Mouse (Mus musculus) T-helper 2 cell (primary cell): Measurements from ENCODE around the gene Galnt9.

Experiments
- in situ Hi-C: fragments of 300-600 bp; cut with MboI, MseI; formaldehyde crosslinking; loops from one replicate; pipeline ENCODE4 v1.15.1; 2025; ENCODE audit warnings: high pct_unique_total_duplicates

Gene Galnt9

DNA sequence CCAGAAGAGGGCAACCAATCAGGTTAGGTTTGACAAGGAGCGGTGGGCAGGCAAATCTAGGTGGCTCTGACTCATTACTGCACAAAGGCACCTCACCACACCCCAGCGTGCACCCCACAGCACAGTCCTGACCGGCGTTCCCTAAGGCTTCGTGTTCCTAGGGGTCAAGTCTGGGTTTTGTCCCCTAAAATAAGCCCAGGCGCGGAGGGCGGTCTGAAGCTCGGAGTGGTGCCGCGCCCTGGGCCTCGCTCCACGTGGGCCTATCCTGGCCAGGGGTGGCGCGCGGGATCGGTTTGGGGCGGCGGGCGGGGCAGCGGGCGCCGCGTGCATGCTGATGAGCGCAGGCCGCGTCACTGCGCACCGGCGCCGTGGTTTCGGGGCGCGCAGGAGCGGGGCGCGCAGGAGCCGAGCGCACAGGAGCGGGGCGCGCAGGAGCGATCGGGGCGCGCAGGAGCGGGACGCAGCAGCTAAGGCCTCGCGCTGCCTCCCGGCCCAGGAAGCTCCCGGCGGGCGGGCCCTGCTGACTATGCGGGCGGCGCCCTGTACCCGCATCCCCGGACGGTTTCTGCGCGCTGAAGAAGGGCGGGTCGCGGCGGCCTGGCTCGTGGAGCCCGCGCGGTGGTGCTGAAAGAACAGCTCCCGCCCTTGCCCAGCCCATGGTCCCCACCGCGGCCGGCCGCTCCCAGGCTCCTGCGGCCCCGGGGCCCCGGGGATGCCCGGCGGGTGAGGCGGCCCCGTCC, at the start of gene Galnt9:
Gene Galnt9, plus strand, starts transcription at position 405 of the 740 bp plus-strand sequence.
- in situ Hi-C loops, result no loop called here

DNA sequence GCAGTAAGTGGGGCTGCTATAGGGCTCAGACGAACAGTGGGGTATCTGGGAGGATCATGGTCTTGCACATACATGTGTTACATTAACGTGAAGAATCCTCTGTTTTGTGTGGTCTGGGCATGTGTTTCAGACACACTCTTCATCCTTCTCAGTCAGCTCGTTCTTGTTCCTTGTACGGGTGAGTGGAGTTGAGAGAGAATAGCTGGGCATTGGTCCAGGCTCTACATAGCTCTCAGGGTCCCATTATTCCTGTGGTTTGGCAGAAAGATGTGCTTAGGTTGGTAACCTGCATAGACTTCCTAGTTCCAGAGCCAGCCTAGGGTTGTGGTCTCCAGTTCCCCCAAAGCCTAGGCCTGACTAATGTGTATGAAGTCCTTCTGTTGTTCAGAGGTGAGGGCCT, 49.8 kb upstream of the Galnt9 start:
- in situ Hi-C loops, result no loop called here

DNA sequence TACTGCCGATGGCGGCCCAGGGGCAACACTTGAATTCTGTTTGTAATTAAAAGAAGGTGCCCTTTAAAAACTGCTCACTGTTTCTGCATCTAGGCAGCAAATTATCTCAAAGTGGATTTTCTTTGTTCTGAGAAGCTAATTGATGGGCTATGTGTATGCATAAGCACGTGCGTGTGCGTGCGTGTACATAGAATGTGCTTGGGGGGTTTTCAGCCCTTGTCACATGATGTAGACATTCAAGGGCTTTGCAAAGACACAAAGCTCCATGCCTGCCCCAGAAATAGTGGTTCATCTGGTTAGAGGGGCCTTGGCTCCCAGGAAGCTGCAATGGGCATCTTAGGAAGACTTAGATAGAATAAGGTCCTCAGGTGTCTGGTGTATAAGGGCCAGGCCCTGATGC, 49.1 kb upstream of the Galnt9 start:
- in situ Hi-C loops, result no loop called here

DNA sequence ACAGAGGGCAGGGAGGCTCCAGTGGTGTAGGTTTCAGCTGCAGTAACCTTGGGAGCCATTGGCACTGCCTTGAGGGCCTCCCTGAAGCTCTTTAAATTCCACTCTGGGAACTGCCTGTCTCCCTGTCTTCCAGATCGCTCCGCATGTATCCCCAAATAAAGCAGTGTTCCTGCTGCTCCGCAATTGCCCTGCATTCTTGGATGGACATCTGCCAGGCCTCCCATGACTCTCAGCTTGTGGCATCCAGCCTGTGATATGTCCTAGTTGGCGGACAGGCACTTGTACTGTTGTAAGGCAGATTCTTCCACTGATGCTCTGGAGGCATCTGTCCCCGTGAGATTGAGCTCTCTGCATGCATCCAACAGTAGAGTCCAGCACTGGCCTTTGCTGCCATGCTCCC, 46.6 kb upstream of the Galnt9 start:
- in situ Hi-C loops, result no loop called here

DNA sequence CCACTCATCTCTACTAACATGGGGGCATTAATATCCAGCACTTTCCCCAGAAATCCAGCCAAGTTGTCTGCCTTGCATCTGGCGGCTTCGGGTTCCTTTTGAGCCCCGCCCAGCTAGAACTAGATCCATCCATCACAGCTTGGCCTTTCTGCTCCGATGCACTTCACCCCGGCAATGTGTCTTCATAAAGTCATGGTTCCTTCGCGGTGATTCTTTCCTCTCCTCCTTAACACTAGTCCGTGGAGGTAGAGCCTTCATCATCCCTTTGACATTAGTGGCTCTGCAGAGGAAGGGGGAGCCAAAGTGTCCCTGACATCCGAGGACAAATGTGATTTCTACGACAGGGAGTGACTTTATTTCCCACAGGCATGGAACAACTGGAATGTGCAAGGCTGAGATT, 46.1 kb upstream of the Galnt9 start:
- in situ Hi-C loops, result no loop called here

DNA sequence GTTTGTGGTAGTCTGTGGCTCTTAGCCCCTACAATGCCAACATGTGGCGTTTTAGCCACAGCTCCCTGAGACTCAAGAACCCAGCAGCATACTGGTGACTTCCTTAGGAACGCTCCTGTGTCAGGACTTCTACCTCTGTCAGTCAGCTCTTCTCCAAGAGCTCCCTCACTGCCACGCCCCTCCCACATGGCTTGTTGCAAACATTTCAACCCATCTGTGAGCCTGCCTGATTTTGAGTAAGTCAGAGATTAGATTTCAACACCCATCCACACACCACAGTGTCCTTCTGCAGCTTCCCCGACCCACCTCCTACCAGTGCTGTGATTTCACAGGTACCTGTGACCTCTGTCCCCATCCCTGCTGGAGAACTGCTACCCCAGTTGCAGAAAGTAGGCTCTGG, 43.9 kb upstream of the Galnt9 start:
- in situ Hi-C loops, result loop anchor here (5.0 kb wide), 1 partner anchor 122 kb away; no protein-coding TSS in a partner anchor

DNA sequence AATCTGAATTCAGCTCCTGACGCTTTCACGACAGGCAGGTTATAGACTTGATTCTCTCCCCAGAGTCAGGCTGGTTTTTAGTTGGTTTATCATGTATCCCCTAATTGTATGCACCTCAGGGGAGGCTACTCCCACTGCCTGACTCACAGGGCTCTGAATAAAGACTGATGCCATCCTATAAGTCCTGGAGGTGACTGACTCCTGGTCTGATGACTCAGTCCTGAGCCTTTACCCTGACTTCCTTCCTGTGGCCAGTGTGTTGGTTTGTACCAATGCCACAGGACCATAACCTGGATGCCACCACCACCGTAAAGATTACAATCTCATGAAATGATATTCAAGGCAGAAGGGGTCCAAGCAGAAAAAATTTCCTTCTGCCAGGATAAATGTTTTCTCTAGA, 40.8 kb upstream of the Galnt9 start:
- in situ Hi-C loops, result loop anchor here (5.0 kb wide), 1 partner anchor 119 kb away; no protein-coding TSS in a partner anchor

DNA sequence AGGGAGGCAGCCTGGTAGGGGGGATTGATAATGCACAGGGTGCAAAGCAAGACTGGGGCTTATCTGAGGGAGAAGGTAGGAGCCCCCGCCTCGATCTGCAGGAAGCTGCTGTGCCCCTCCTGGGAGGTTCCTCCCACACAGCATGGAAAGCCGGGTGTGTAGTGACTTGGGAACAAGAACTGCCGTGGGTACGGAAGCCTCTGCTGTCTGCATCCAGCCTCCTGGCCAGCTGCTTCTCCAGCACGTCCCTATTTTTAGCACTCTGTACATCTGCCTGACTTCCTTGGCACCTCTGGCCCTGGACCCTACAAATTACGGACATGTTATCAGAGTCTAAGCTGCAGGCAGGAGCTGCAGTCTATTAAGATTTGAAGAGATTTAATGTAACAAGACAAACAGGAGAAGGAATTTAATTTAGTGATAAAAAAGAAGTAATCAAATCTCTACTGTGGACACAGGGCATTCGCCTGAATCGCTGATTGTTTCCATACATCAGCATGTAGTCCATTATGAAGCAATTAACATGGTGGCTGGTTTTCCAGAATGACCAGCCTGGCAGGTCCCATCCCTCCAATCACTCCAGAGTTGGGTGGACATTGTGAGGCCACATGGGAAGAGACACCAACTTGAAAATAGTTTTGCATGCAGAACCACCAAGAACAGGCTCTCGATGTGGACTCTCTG, 38.4 kb upstream of the Galnt9 start:
- in situ Hi-C loops, result no loop called here

DNA sequence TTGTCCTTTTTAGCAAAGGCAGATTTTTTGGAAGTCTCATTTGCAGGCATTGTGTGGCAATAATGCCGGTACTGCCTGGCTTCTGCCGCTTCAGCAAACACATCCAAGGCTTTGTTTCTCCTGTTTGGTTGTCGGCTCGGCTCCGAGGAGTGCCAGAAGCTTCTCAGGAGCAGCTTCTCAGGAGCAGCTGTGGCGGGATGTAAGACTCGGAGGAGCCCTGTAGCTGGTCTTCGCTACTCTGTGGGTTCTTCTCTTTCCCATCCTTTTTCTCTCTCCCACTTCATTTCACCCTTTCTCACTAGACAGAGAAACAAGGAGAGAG, 37.9 kb upstream of the Galnt9 start:
- in situ Hi-C loops, result no loop called here

DNA sequence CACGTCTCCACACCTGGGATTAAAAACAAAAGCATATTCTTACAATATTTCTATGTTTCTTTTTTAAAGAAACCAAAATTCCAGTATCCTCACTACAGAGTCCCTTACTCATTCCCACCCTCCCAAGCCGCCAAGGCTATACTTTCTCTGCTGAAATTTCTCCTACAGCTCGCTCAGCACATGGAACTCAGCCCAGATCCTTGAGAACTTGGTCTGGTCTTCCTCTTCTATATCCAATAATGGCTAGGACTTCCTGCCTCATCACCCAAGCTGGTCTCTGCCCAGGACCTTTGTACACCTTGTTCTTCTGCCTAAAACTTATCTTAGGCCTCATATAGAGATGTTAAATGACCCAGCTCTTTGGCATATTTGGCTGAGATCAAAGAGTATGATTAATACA, 37.3 kb upstream of the Galnt9 start:
- in situ Hi-C loops, result no loop called here

DNA sequence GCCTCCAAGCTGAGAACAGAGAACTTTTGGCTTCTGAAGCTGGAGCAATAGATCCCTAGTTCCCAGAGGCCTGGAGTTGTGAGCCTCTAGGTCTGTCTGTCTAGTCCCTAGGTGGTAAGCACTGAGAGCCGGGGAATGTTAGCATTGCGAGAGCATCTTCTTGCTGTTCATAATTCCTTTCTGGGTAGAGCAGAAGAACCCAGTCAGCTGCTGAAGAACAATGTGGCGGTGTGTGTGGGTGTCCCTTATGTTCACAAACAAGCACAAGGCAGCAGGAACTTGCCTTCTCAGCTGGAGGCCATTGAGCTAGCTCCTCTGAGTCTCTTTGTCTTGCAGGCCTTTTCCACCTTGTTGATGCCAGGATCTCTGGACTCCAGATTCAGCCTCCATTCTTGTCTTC, 36.2 kb upstream of the Galnt9 start:
- in situ Hi-C loops, result no loop called here

DNA sequence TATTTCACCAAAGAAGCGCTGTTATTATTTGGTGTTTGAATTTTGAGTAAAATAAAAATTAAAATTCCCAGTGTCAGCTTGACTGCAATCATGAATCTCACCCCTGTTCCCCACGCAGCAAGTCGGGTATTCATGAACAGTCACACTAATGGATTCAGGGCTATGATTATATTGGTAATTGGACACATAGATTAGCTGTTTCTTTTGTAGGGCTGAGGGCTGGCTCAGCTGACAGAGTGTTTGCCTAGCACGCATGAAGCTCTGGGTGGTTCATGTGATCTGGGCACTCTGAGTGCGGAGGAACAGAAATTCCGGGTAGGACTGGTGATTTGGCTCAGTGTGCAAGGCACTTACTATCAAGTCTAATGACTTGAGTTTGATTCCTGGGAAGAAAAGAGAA, 33.8 kb upstream of the Galnt9 start:
- in situ Hi-C loops, result no loop called here

DNA sequence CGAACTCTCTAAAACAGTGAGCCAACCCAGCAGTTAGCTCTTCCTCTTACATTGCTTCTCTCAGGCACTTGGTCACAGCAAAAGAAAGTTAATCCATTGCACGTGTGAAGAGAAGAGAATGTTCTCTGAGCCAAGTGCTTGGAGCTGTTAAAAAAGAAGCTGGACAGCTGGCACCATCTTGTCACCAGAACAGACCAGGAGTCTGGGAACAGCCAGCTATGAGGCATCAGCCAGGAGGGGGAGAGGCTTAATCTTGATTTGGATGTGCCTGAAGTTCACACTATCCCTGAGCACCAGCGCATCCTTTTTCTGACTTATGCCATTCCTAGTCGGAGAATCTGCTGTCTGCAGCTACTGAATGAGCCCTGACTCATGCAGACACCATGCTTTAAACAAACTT, 30.4 kb upstream of the Galnt9 start:
- in situ Hi-C loops, result no loop called here

DNA sequence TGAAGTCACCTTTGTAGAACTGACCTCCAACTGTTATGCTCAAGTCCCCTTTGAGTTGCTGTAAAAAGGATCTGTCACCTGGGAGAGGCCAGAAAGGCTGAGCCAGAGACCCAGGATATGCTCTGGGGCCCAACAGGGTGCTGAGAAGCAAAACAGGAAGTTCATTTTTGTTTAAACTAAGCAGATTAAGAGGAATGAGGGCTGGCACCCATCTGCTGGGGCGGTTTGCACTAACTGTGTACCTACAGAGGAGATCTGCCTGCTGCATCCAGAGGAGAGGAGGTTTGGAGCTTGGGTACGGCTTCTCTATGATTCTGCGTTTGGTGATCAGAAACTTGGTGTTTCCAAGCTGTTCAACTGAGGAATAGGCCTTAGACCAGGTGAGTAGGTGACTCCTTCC, 29.5 kb upstream of the Galnt9 start:
- in situ Hi-C loops, result no loop called here

DNA sequence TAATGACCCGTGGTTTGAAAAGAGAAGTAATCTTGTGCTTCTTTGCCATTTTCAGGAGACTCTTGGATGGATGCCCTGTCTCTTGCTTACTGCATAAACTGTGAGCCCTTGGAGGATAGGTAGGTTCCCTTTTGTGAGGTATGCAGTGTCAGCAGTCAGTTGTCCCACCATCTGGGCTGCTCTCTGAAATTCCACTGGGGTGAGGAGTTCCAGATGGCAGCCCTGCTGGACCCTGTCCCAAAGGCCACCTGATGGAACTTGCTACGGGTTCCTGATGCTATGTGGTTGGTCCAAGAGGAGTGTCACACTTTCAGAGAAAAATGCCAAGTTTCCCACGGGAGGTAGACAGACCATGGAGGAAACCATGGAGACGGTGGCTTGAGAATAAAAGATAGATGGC, 27.8 kb upstream of the Galnt9 start:
- in situ Hi-C loops, result no loop called here

DNA sequence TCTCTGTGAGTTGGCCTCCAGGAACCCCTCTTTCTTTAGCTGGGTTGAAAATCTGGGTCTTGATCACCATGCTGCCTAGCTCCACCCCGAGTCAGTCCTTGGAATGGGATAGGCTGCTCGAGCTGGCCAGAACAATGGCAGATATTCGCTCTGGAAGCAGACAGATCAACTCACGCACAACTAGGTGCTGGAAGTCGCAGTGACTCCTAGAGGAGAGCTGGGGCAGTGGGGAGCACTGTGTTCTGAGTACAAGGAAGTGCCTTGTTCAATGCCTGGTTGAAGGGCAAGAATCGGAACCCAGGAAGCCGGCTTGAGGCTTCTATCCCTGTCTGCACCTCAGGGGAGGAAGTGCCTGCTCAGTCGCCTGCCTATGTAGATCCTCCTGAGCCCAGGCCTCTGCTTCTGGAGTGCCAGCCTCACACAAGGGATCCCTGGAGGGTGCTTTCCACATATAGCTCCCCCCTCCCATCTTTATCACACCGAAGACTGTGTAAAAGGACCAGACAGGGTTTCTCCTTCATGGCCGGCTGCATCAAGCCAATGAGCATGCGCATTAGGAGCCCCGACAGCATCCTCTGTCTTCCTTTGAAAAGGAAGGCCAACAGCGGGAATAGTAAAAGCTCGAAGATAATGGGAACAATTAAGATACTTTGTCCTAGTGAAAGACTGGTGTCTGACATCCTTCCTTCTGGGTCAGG, 25.9 kb upstream of the Galnt9 start:
- in situ Hi-C loops, result no loop called here

DNA sequence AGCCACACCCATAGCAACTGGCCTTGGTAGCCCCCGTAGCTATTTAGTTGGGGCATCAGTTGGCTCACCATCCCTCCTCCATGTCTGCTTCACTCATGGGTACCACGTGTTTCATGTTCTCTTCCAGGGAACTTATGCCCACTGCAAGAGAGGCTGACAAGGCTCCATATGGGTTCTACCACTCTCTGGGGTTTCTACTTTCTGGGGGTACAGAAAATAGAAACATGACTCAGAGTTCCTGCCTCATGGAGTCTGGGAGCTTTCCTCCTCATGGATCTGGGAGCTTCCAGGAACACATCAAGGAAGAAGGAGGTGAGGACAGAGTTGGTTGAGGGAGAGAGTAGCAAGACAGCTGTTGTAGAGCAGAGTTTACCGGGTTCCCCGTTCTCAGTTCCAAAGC, 23.2 kb upstream of the Galnt9 start:
- in situ Hi-C loops, result no loop called here

DNA sequence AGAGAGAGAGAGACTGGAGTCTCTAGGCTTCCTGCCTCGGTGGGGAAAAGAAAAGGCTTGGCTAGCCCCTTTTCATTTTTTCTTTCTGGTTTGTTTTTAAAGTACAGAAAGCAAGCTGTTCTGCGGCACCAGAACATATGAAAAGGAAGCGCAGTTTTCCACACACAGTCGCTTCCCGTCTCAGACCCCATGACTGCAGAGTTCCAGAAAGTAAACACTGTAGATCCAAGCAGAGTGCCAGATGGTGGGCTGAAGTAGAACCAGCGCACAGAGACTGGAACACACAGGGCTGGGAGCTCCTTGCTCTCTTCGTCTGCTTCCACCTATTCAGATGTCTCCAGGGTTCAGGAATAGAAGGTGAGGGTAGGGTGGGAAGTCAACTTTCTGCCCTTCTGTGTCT, 22.3 kb upstream of the Galnt9 start:
- in situ Hi-C loops, result no loop called here

DNA sequence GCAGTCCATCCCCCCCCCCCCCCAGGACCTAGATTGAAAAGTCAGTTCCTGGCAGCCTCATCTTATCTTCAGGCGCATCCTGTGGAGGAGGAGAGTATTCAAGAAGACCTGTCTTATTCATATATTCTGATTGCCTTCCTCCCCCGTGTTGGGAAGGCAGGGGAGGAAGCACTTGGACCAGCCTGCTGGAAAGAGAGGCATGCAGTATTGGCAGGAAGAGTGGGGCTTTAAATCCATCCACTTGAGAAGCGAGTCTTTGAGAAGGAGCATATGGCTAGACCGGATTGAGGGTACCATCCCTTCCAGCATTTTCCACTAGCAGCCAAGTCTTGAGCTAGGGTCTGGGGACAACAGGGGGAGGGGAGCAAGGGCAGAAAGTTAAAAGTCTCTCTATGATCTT, 20.9 kb upstream of the Galnt9 start:
- in situ Hi-C loops, result no loop called here

DNA sequence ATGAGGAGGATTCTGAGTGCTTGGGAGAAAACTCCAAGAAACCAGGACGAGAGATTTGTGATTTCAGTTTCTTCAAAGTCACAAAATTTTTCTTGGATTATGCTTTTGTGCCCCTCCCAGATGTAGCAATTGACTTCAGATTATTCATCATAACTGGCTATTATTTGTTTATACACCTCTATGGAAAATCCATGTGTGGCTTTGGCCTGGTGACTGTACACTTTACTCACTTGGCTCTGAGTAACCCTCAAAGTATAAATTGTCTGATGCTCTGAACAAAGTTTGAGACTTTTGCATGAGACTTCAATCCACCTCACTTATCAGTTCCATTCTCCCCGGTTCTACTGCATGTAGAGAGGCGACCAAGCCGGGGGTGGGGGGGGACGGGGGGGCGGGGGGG, 18.5 kb upstream of the Galnt9 start:
- in situ Hi-C loops, result no loop called here

DNA sequence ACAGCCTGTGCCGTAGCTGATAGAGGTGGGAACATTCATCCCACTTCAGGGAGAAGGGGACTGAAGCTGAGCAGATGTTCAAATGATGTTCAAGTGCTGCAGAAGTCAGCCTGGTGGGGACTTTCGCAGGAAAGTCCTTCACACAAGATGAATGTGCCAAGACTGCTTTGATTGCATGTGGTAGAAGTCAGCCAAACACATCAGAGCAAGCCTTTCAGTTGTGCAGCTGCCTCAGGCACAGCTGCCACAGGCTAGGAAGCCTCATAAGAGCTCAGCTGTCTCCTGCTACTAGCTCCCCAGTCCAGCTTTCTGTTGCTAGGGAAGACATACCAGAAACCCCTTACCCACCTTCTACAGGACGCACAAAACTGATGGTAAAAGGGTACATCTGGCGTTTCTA, 17.6 kb upstream of the Galnt9 start:
- in situ Hi-C loops, result no loop called here

DNA sequence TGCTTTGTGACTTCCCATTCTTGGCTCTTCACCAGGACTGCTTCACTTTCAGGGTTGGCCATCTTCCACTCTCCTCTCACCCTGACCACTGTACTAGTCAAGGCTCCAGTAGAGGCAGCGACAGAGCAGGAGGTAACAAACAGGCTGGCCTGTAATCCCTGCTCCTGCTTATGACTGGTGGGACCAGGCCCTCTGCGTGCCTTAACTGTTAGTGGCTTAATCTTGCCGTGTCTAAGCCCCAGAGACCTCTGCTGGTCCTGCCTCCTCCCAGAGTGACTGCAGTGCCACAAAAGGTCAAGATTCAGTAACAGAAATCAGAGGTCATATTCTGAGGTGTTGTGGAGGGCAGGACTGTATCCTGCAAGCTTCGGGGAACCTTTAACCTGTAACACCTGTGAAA, 13.1 kb upstream of the Galnt9 start:
- in situ Hi-C loops, result no loop called here

DNA sequence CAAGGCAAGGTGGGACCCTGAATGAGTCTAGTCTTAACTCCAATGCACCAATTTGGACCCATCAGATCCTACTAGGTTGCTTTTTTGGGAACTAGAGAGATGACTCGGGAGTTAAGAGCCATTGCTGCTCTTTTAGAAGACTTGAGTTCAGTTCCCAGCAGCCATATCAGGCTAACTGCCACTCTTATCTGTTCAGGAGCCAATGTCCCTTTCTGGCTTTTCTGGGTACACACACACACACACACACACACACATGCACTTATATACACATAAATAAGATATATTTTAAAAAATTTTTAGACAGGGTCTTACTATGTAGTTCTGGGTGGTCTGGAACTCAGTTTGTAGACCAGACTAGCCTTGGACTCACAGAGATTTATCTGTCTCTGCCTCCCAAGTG, 9.8 kb upstream of the Galnt9 start:
- in situ Hi-C loops, result no loop called here
